In genomic region chr1:191432531-191432930, GRCm38 (mm10) we compare ENCODE assay signal across 9 mouse cellular contexts. TPM values are rescaled to one million over a fixed set of nuclear protein-coding genes. Genes with fewer than 3 reads are reported as not detected.
DNase-seq lines count a peak whose midpoint lies in the region; ATAC-seq and TF ChIP-seq lines count a peak whose summit lies in the region.
"Had no signal": no experiment of that assay in that cellular context is flagged by ENCODE, and none has a peak within 500 bp of the region (broad histone marks: within the 10 kb centered on the region; RNA-seq: fewer than 3 reads in every experiment).

No protein-coding gene starts in this region.

- H3K9ac ChIP-seq in heart, postnatal 0 days (replicated peaks; ENCODE audit: low read depth, low read length), result no peak overlapping the region
- H3K9ac ChIP-seq in liver, embryonic 16.5 days (ENCODE audit: low read depth, low read length), result no peak overlapping the region

- intact Hi-C loops in left cerebral cortex, postnatal 36 days (cut with DNase I), result no loop called here
- intact Hi-C loops in gastrocnemius, adult 2 months (cut with DNase I), result no loop called here

- H3K36me3 ChIP-seq in heart, postnatal 0 days (replicated peaks; ENCODE audit: control insufficient read depth, insufficient read depth, low read length), result no peaks in the 10 kb centered on the region
- no peaks in the 10 kb centered on the region for H3K36me3 ChIP-seq in liver, embryonic 16.5 days (ENCODE audit: control insufficient read depth, insufficient read depth)

- no peaks in the 10 kb centered on the region for H3K27me3 ChIP-seq in heart, postnatal 0 days (ENCODE audit: control insufficient read depth, insufficient read depth, low read length)
- H3K27me3 ChIP-seq in liver, embryonic 16.5 days (ENCODE audit: control insufficient read depth, insufficient read depth, low read depth, low read length), result no peaks in the 10 kb centered on the region

- DNase-seq in heart, postnatal 0 days (ENCODE audit: low spot score), result no peak
- no peak for DNase-seq in heart, postnatal 4 days
- peak; percentile 50 for DNase-seq in R1 (ENCODE audit: low read depth, low spot score)
- peak; percentile 61 to 68 for DNase-seq in kidney, adult 8-10 months
- no peak for DNase-seq in thymus, postnatal 10 days (ENCODE audit: low spot score in 2 of 2)
- no peak for DNase-seq in left cerebral cortex, postnatal 36 days (ENCODE audit: low spot score in 2 of 2)
- no peak for DNase-seq in gastrocnemius, adult 2 months
- DNase-seq: gastrocnemius, postnatal 10 days had no signal

- WGBS in heart, postnatal 0 days, result 45% methylated on average over 7 of the region's 7 CpGs
- 28% methylated on average over 7 of the region's 7 CpGs for WGBS in liver, embryonic 16.5 days (ENCODE audit: insufficient replicate concordance)

- no peak overlapping the region for H3K4me3 ChIP-seq in heart, postnatal 0 days (ENCODE audit: low read depth, low read length)
- H3K4me3 ChIP-seq in liver, embryonic 16.5 days (ENCODE audit: low read depth, low read length), result peak overlapping the region; percentile 22
- H3K4me3 ChIP-seq in gastrocnemius, adult 2 months, result no peak overlapping the region

- H3K4me2 ChIP-seq in heart, postnatal 0 days (ENCODE audit: low read depth, low read length), result peak overlapping the region; percentile 6; the same call in 1 of the 2 replicates
- H3K4me2 ChIP-seq in liver, embryonic 16.5 days (ENCODE audit: low read depth, low read length), result peak overlapping the region; percentile 42

- no peaks in the 10 kb centered on the region for H3K9me3 ChIP-seq in heart, postnatal 0 days (replicated peaks; ENCODE audit: control insufficient read depth, low read length)
- no peaks in the 10 kb centered on the region for H3K9me3 ChIP-seq in liver, embryonic 16.5 days (replicated peaks; ENCODE audit: control insufficient read depth, low read length)

- ATAC-seq in heart, postnatal 0 days (ENCODE audit: insufficient read depth, low read depth), result no peak
- ATAC-seq in liver, embryonic 16.5 days (ENCODE audit: low read depth), result peak; percentile 42; the same call in 1 of the 2 replicates

- H3K27ac ChIP-seq in heart, postnatal 0 days (ENCODE audit: low read depth), result no peak overlapping the region
- H3K27ac ChIP-seq in liver, embryonic 16.5 days (ENCODE audit: low read length), result no peak overlapping the region
- H3K27ac ChIP-seq in gastrocnemius, adult 2 months, result no peak overlapping the region

- TF ChIP-seq EP300 in heart, postnatal 0 days (IDR thresholded peaks at IDR 0.05; ENCODE audit: low read depth), result no peak

- no peak for TF ChIP-seq CTCF in heart, postnatal 0 days (IDR thresholded peaks at IDR 0.05; ENCODE audit: low read depth)
- no peak for TF ChIP-seq CTCF in gastrocnemius, adult 2 months (IDR thresholded peaks at IDR 0.05)

- H3K4me1 ChIP-seq in heart, postnatal 0 days (ENCODE audit: control insufficient read depth, insufficient read depth), result peaks cover 32% of the 10 kb centered on the region
- peaks cover 11% of the 10 kb centered on the region for H3K4me1 ChIP-seq in liver, embryonic 16.5 days (ENCODE audit: control insufficient read depth, low read depth, low read length)

RNA-seq across cellular contexts. Expression of gene Ppp2r5a, which starts 29.5 kb away (rescaled TPM):
- 109 and 125 TPM in 2 replicates for total RNA-seq in heart, postnatal 0 days (2014; rRNA removed; ENCODE audit: low replicate concordance)
- 29.8 and 31.4 TPM in 2 replicates for polyA plus RNA-seq in heart, postnatal 0 days (2015; fragmentation: Nextera tagmentation; extraction: Ambion mirVana)
- total RNA-seq in heart, postnatal 4 days (2021), result 10 to 100 TPM; 90.7 to 95.0 TPM
- polyA plus RNA-seq in liver, embryonic 16.5 days (2015; fragmentation: Nextera tagmentation; extraction: Ambion mirVana), result 9.8 and 11.3 TPM in 2 replicates
- total RNA-seq in left cerebral cortex, postnatal 36 days (2021), result 10 to 100 TPM; 89.0 to 95.7 TPM
- 10 to 100 TPM; 65.0 to 80.1 TPM for total RNA-seq in gastrocnemius, adult 2 months (2021)

Comparison
In these comparisons a context has a peak if more than half of its experiments do, and no peak if none do; other contexts are left out.
1. DNase-seq: peak in R1 (single experiment) and kidney, adult 8-10 months (2 of 2); none in heart, postnatal 0 days (single experiment), heart, postnatal 4 days (single experiment), thymus, postnatal 10 days (0 of 2), left cerebral cortex, postnatal 36 days (0 of 2) and gastrocnemius, adult 2 months (single experiment).